Mouse (Mus musculus) spleen, postnatal 36 days (tissue): ENCODE results near the gene Rfx3.

Experiments used
- DNase-seq, 2 experiments: peaks; one replicate each; pipeline ENCODE4 v3.0.0; 2022; ENCODE audit warnings: low spot score in 2 of 2, mixed read lengths in 1 of 2

The Rfx3 gene

GRCm38 (mm10) chr19:27905976-27906375 is 105.0 kb downstream of the Rfx3 start:
- DNase-seq, result peak; percentile 6 to 35

GRCm38 (mm10) chr19:27905172-27905571 is 105.8 kb downstream of the Rfx3 start:
- no peak for DNase-seq

GRCm38 (mm10) chr19:27904655-27905054 is 106.3 kb downstream of the Rfx3 start:
- DNase-seq, result no peak

- DNase-seq, result no peak
Measured at GRCm38 (mm10) chr19:27904209-27904608, 106.8 kb downstream of the Rfx3 start.

- DNase-seq, result no peak
Measured at GRCm38 (mm10) chr19:27902601-27903000, 108.4 kb downstream of the Rfx3 start.

GRCm38 (mm10) chr19:27901693-27902092 is 109.3 kb downstream of the Rfx3 start:
- DNase-seq, result no peak

- DNase-seq, result no peak
Measured at GRCm38 (mm10) chr19:27884520-27884919, 126.4 kb downstream of the Rfx3 start.

- DNase-seq, result no peak
Measured at GRCm38 (mm10) chr19:27877429-27877828, 133.5 kb downstream of the Rfx3 start.

GRCm38 (mm10) chr19:27870794-27871193 is 140.2 kb downstream of the Rfx3 start:
- no peak for DNase-seq

- no peak for DNase-seq
Measured at GRCm38 (mm10) chr19:27859641-27860040, 151.3 kb downstream of the Rfx3 start.

- DNase-seq, result no peak
Measured at GRCm38 (mm10) chr19:27848946-27849345, 162.0 kb downstream of the Rfx3 start.

GRCm38 (mm10) chr19:27847055-27847454 is 163.9 kb downstream of the Rfx3 start:
- DNase-seq, result no peak

- no peak for DNase-seq
Measured at GRCm38 (mm10) chr19:27838635-27839034, 172.3 kb downstream of the Rfx3 start.

- no peak for DNase-seq
Measured at GRCm38 (mm10) chr19:27838041-27838440, 172.9 kb downstream of the Rfx3 start.

GRCm38 (mm10) chr19:27832448-27832847 is 178.5 kb downstream of the Rfx3 start:
- no peak for DNase-seq

- DNase-seq, result no peak
Measured at GRCm38 (mm10) chr19:27828316-27828715, 182.7 kb downstream of the Rfx3 start.

GRCm38 (mm10) chr19:27817661-27818060 is 193.3 kb downstream of the Rfx3 start:
- DNase-seq, result no peak

- no peak for DNase-seq
Measured at GRCm38 (mm10) chr19:27780030-27780429, 230.9 kb downstream of the Rfx3 start.

- no peak for DNase-seq
Measured at GRCm38 (mm10) chr19:27770716-27771265, 240.2 kb downstream of the Rfx3 start.

GRCm38 (mm10) chr19:27768444-27768843 is 242.5 kb downstream of the Rfx3 start:
- no peak for DNase-seq

GRCm38 (mm10) chr19:27760309-27760708 is 250.7 kb downstream of the Rfx3 start:
- no peak for DNase-seq

GRCm38 (mm10) chr19:27759347-27759746 is 251.6 kb downstream of the Rfx3 start:
- DNase-seq, result no peak

GRCm38 (mm10) chr19:27747301-27747700 is 263.7 kb downstream of the Rfx3 start:
- no peak for DNase-seq

- no peak for DNase-seq
Measured at GRCm38 (mm10) chr19:27738908-27739307, 272.1 kb downstream of the Rfx3 start.
